Mouse (Mus musculus): ENCODE results near the gene Olfr923.
"Not testable (repeated sequence)": the region's sequence is repeated elsewhere in the genome, so short reads cannot be mapped to it uniquely, and the experiment has no call there.

DNA sequence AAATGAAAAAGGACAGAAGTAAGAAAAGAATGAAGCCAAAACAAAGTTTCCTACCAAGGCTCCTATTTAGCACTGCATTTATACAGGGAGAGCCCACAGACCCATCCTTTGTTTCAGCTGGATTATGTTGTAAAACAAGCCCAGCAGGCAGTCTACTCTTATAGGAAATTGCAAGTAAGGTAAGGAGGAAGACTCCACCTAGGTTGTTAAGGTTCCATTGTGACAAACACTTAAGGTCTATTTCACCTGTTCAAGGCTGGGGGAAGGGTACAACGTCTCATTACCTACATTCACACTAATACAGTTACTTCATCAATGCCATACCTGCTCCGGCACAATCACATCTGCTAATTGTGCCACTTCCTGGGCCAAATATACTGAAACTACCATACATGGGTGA, 48.5 kb downstream of the Olfr923 start:
- not testable (repeated sequence) for TF ChIP-seq CTCF (IDR thresholded peaks at IDR 0.05; ENCODE audit: insufficient read depth, low read length); POLR2A (IDR thresholded peaks at IDR 0.05; ENCODE audit: borderline replicate concordance, extremely low read depth, low read depth, low read length)
